Mouse (Mus musculus) heart, embryonic 14.5 days (tissue): ENCODE results near the gene Sike1. TPM values are rescaled to one million over a fixed set of nuclear protein-coding genes. Genes with fewer than 3 reads are reported as not detected.

Experiments used
- ATAC-seq: fragments of 200-750 bp; cut with Nextera tagmentation; 2 replicates; pipeline ENCODE4 v1.8.0; 2017; ENCODE audit warnings: low read depth, moderate TSS enrichment; ENCODE audit not compliant: insufficient number of reproducible peaks, insufficient read depth, low FRiP score
- H3K27ac ChIP-seq, 2 experiments: fragments of 200-500 bp in 1 of 2; fragments of 300-500 bp in 1 of 2; sonication (generic) in 1 of 2; replicated peaks in 1 of 2; 2 replicates each; pipeline ENCODE4 v1.5.1; 2012 to 2014; ENCODE audit warnings: low read depth in 2 of 2, low read length in 2 of 2, control low read depth in 1 of 2, mild to moderate bottlenecking in 1 of 2, mixed read lengths in 1 of 2; ENCODE audit not compliant: control insufficient read depth in 1 of 2, insufficient read depth in 1 of 2
- H3K27me3 ChIP-seq: fragments of 300-500 bp; sonication (generic); 2 replicates; pipeline ENCODE4 v1.6.1; 2014; ENCODE audit warnings: mild to moderate bottlenecking, low read length, control low read depth; ENCODE audit not compliant: control insufficient read depth, insufficient read depth
- H3K36me3 ChIP-seq: fragments of 300-500 bp; sonication (generic); 2 replicates; pipeline ENCODE4 v1.6.1; 2014; ENCODE audit warnings: mild to moderate bottlenecking, control low read depth, low read length, mixed read lengths; ENCODE audit not compliant: control insufficient read depth, insufficient read depth
- H3K4me1 ChIP-seq, 2 experiments: fragments of 200-500 bp in 1 of 2; fragments of 300-500 bp in 1 of 2; sonication (generic) in 1 of 2; 2 replicates each; pipeline ENCODE4 v1.6.1; 2012 to 2014; ENCODE audit warnings: low read length in 2 of 2, control low read depth in 1 of 2, mixed read lengths in 1 of 2; ENCODE audit not compliant: control insufficient read depth in 2 of 2, insufficient read depth in 2 of 2
- H3K4me2 ChIP-seq: fragments of 300-500 bp; sonication (generic); 2 replicates; pipeline ENCODE4 v1.6.1; 2014; ENCODE audit warnings: mild to moderate bottlenecking, low read length
- H3K4me3 ChIP-seq, 2 experiments: fragments of 200-500 bp in 1 of 2; fragments of 300-500 bp in 1 of 2; sonication (generic) in 1 of 2; 2 replicates each; pipeline ENCODE4 v1.5.1; 2012 to 2014; ENCODE audit warnings: low read length in 2 of 2, mild to moderate bottlenecking in 2 of 2, control low read depth in 1 of 2, low read depth in 1 of 2, moderate library complexity in 1 of 2; ENCODE audit not compliant: control insufficient read depth in 1 of 2, insufficient read depth in 1 of 2
- H3K9ac ChIP-seq: fragments of 300-500 bp; sonication (generic); 2 replicates; pipeline ENCODE4 v1.6.1; 2014; ENCODE audit warnings: mild to moderate bottlenecking, low read length
- H3K9me3 ChIP-seq: fragments of 300-500 bp; sonication (generic); 2 replicates; pipeline ENCODE4 v1.6.1; 2016; ENCODE audit warnings: low read length, control low read depth; ENCODE audit not compliant: control insufficient read depth
- WGBS: fragments of 180-500 bp; shearing (Covaris S2); extraction: QIAGEN DNeasy Blood & Tissue Kit; methylation state at CpG from one replicate; pipeline ENCODE4 v1.1.7; 2014; 5-methylcytosine and 5-hydroxymethylcytosine counted together
- polyA plus RNA-seq: library from polyadenylated mRNA; unstranded; fragments of >200 nt; fragmentation: Nextera tagmentation; extraction: Ambion mirVana; gene quantifications from 2 replicates; pipeline ENCODE4 v1.2.1, GENCODE M21; 2014

Sike1 gene
- polyA plus RNA-seq, 1 experiment from 2014 or later = 80.6 TPM

GRCm38 (mm10) chr3:103020943-103021638, 25.6 kb downstream of the Sike1 start:
- Histone ChIP-seq H3K27me3 (no peaks in the 10 kb centered on the region), H3K4me2 (peak overlapping the region; percentile 87), H3K9me3 (no peaks in the 10 kb centered on the region), H3K36me3 (no peaks in the 10 kb centered on the region), H3K27ac (peak overlapping the region; percentile 92 to 97), H3K4me1 (peaks cover 2 to 6% of the 10 kb centered on the region in 2 experiments; a peak in 3 of 4 replicates), H3K4me3 (peak overlapping the region; percentile 83 to 95), H3K9ac (peak overlapping the region; percentile 100)
- 1% methylated on average over 30 of the region's 37 CpGs for WGBS
- ATAC-seq = peak; percentile 92

GRCm38 (mm10) chr3:103026174-103026573, 30.7 kb downstream of the Sike1 start:
- WGBS = 89% methylated on average over 1 of the region's 1 CpGs
- H3K27me3 ChIP-seq = no peaks in the 10 kb centered on the region
- no peak overlapping the region for H3K27ac ChIP-seq
- no peaks in the 10 kb centered on the region for H3K9me3 ChIP-seq
- H3K4me2 ChIP-seq = no peak overlapping the region
- peaks cover 2 to 6% of the 10 kb centered on the region in 2 experiments; a peak in 3 of 4 replicates for H3K4me1 ChIP-seq
- no peak overlapping the region for H3K9ac ChIP-seq
- no peak for ATAC-seq
- no peak overlapping the region for H3K4me3 ChIP-seq
- H3K36me3 ChIP-seq = peaks cover 31% of the 10 kb centered on the region

GRCm38 (mm10) chr3:103040285-103040684, 44.8 kb downstream of the Sike1 start:
- ATAC-seq = no peak
- Histone ChIP-seq H3K9ac (no peak overlapping the region), H3K27ac (no peak overlapping the region), H3K4me1 (no peaks in the 10 kb centered on the region), H3K36me3 (peaks cover 81% of the 10 kb centered on the region), H3K4me3 (no peak overlapping the region), H3K4me2 (no peak overlapping the region), H3K9me3 (no peaks in the 10 kb centered on the region), H3K27me3 (no peaks in the 10 kb centered on the region)
- 94% methylated on average over 6 of the region's 6 CpGs for WGBS

GRCm38 (mm10) chr3:103040861-103041379, 45.4 kb downstream of the Sike1 start:
- Histone ChIP-seq H3K36me3 (peaks cover 87% of the 10 kb centered on the region), H3K4me1 (no peaks in the 10 kb centered on the region), H3K27ac (no peak overlapping the region), H3K9me3 (no peaks in the 10 kb centered on the region), H3K4me3 (no peak overlapping the region), H3K9ac (no peak overlapping the region), H3K4me2 (no peak overlapping the region), H3K27me3 (no peaks in the 10 kb centered on the region)
- WGBS = 85% methylated on average over 1 of the region's 1 CpGs
- ATAC-seq = no peak

GRCm38 (mm10) chr3:103056016-103056595, 60.6 kb downstream of the Sike1 start:
- no peak overlapping the region for H3K9ac ChIP-seq
- H3K4me3 ChIP-seq = no peak overlapping the region
- no peaks in the 10 kb centered on the region for H3K27me3 ChIP-seq
- H3K4me1 ChIP-seq = peaks cover 0 to 2% of the 10 kb centered on the region in 2 experiments; a peak in 1 of 4 replicates
- H3K27ac ChIP-seq = no peak overlapping the region
- peaks cover 71% of the 10 kb centered on the region for H3K36me3 ChIP-seq
- no peak for ATAC-seq
- no peaks in the 10 kb centered on the region for H3K9me3 ChIP-seq
- 88% methylated on average over 5 of the region's 5 CpGs for WGBS
- H3K4me2 ChIP-seq = no peak overlapping the region

GRCm38 (mm10) chr3:103057752-103058151, 62.2 kb downstream of the Sike1 start:
- ATAC-seq = peak; percentile 17; the same call in 1 of the 2 replicates
- H3K9ac ChIP-seq = peak overlapping the region; percentile 91
- peak overlapping the region; percentile 74 to 99 for H3K4me3 ChIP-seq
- 5% methylated on average over 10 of the region's 10 CpGs for WGBS
- H3K36me3 ChIP-seq = peaks cover 71% of the 10 kb centered on the region
- no peaks in the 10 kb centered on the region for H3K27me3 ChIP-seq
- peak overlapping the region; percentile 33 to 49; a peak in 3 of 4 replicates for H3K27ac ChIP-seq
- peak overlapping the region; percentile 74 for H3K4me2 ChIP-seq
- peaks cover 0 to 2% of the 10 kb centered on the region in 2 experiments; a peak in 1 of 4 replicates for H3K4me1 ChIP-seq
- no peaks in the 10 kb centered on the region for H3K9me3 ChIP-seq
